Mouse (Mus musculus) spleen, embryonic (tissue): Measurements from ENCODE around the gene Gpcpd1.
"Not testable (repeated sequence)": the region's sequence is repeated elsewhere in the genome, so short reads cannot be mapped to it uniquely, and the experiment has no call there.

ENCODE experiments used
- CTCF ChIA-PET: fragments of 350-600 bp; sonication (Branson Sonifier 250); formaldehyde crosslinking; loops from one replicate; lab custom pipeline; 2022; lab: Charles Lee

Gene Gpcpd1

GRCm38 (mm10) chr2:132587240-132587779 is at the start of gene Gpcpd1:
Gene Gpcpd1 (minus strand): TSS chr2:132587729.
- CTCF ChIA-PET, result no interaction called here

GRCm38 (mm10) chr2:132636534-132636933 is 49.0 kb upstream of the Gpcpd1 start:
- CTCF ChIA-PET, result no interaction called here

- CTCF ChIA-PET, result no interaction called here
Measured at GRCm38 (mm10) chr2:132628626-132629025, 41.1 kb upstream of the Gpcpd1 start.

- CTCF ChIA-PET, result no interaction called here
Measured at GRCm38 (mm10) chr2:132623092-132623491, 35.6 kb upstream of the Gpcpd1 start.

- CTCF ChIA-PET, result no interaction called here
Measured at GRCm38 (mm10) chr2:132617693-132618092, 30.2 kb upstream of the Gpcpd1 start.

GRCm38 (mm10) chr2:132613581-132614188 is 26.2 kb upstream of the Gpcpd1 start:
- CTCF ChIA-PET, result interaction anchor here (0.6 kb wide), 1 partner anchor 68 kb away, joined by 16 read pairs; no protein-coding TSS in a partner anchor

GRCm38 (mm10) chr2:132611551-132612233 is 24.2 kb upstream of the Gpcpd1 start:
- CTCF ChIA-PET, result no interaction called here

GRCm38 (mm10) chr2:132607141-132608093 is 19.9 kb upstream of the Gpcpd1 start:
- CTCF ChIA-PET, result no interaction called here

GRCm38 (mm10) chr2:132605795-132606563 is 18.4 kb upstream of the Gpcpd1 start:
- CTCF ChIA-PET, result no interaction called here

- CTCF ChIA-PET, result no interaction called here
Measured at GRCm38 (mm10) chr2:132604922-132605321, 17.4 kb upstream of the Gpcpd1 start.

- CTCF ChIA-PET, result interaction anchor here (0.6 kb wide), 1 partner anchor 89 kb away, joined by 7 read pairs; no protein-coding TSS in a partner anchor
Measured at GRCm38 (mm10) chr2:132603706-132604105, 16.2 kb upstream of the Gpcpd1 start.

- CTCF ChIA-PET, result interaction anchor here (0.6 to 0.9 kb wide), 2 partner anchors 30 to 525 kb away, joined by 3 read pairs; no protein-coding TSS in a partner anchor
Measured at GRCm38 (mm10) chr2:132601777-132602176, 14.2 kb upstream of the Gpcpd1 start.

GRCm38 (mm10) chr2:132600081-132600480 is 12.6 kb upstream of the Gpcpd1 start:
- CTCF ChIA-PET, result interaction anchor here (0.5 kb wide), 1 partner anchor 43 kb away, joined by 3 read pairs; no protein-coding TSS in a partner anchor

GRCm38 (mm10) chr2:132599127-132599526 is 11.6 kb upstream of the Gpcpd1 start:
- CTCF ChIA-PET, result interaction anchor here (1.0 kb wide), 1 partner anchor 44 kb away, joined by 3 read pairs; no protein-coding TSS in a partner anchor

GRCm38 (mm10) chr2:132597866-132598480 is 10.4 kb upstream of the Gpcpd1 start:
- CTCF ChIA-PET, result interaction anchor here (0.6 to 1.1 kb wide), 4 partner anchors 35 to 75 kb away, joined by 3 to 10 read pairs (median 4); no protein-coding TSS in a partner anchor

- CTCF ChIA-PET, result interaction anchor here (0.6 to 1.1 kb wide), 3 partner anchors 19 to 83 kb away, joined by 4 to 6 read pairs (median 5); no protein-coding TSS in a partner anchor
Measured at GRCm38 (mm10) chr2:132597226-132597625, 9.7 kb upstream of the Gpcpd1 start.

GRCm38 (mm10) chr2:132595601-132596235 is 8.2 kb upstream of the Gpcpd1 start:
- CTCF ChIA-PET, result interaction anchor here (0.5 kb wide), 1 partner anchor 51 kb away, joined by 3 read pairs; no protein-coding TSS in a partner anchor

- CTCF ChIA-PET, result no interaction called here
Measured at GRCm38 (mm10) chr2:132592126-132592525, 4.6 kb upstream of the Gpcpd1 start.

GRCm38 (mm10) chr2:132591579-132591978 is 4.0 kb upstream of the Gpcpd1 start:
- CTCF ChIA-PET, result not testable (repeated sequence)
